Mouse (Mus musculus) frontal cortex, postnatal 14 days (tissue): ENCODE data around the gene Musk.

Source experiments
- DNase-seq, 2 experiments: peaks; one replicate each; pipeline ENCODE4 v3.0.0; 2022; ENCODE audit warnings: low spot score in 2 of 2

Gene Musk

DNA sequence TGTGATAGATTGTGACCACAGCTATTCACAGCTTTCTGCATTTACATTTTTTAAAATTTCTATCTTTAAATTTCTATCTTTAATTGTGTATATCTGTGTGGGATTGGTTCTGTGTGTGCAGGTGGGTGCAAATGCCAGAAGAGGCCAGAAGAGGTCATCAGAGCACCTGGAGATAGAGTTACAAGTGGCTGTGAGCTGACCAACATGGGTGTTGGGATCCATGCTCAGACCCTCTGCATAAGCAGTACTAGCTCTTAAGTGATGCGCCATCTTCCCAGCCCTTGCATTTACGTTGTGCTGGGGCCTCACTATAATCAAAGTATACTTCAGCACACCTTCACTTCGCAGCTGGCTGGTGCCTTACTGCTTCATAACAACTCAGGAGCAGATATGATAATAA lies 129.8 kb downstream of the Musk start:
- no peak for DNase-seq

GRCm38 (mm10) chr4:58417319-58417718 lies 131.6 kb downstream of the Musk start:
- DNase-seq, result no peak

DNA sequence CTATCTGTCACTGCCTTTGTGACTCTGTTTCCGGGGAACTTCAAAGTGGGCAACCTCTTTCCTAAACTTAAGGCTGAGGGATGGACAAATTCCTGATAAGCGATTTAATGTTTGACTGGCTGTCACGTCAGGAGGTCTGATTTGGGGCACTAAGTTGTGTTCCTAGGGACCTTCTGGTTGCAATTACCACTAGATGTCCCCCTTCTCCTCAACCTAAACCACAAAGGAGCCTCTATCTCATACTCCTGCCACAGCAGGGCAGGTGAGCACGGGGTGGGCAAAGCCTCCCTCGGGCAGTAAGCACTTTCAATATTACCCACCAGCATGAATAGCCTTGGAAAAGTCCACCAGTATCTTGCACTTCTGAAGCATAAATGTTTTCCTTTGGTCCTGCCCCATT lies 133.5 kb downstream of the Musk start:
- no peak for DNase-seq

GRCm38 (mm10) chr4:58423276-58423930 lies 137.6 kb downstream of the Musk start:
- no peak for DNase-seq
